Comparison of ENCODE assay signal across 7 mouse cellular contexts in genomic region chr1:120357371-120358274, GRCm38 (mm10). TPM values are rescaled to one million over a fixed set of nuclear protein-coding genes. Genes with fewer than 3 reads are reported as not detected.
DNase-seq lines count a peak whose midpoint lies in the region; ATAC-seq and TF ChIP-seq lines count a peak whose summit lies in the region.

No protein-coding gene starts in this region.

- DNase-seq in adrenal gland, adult 8-10 months, result peak; percentile 35
- DNase-seq in cerebellum, postnatal 25 days, result peak; percentile 23 to 33
- DNase-seq in heart, adult 2 months, result peak; percentile 32 to 43
- no peak for DNase-seq in limb, embryonic 14.5 days (ENCODE audit: low spot score)

- TF ChIP-seq EP300 in heart, adult 2 months (IDR thresholded peaks at IDR 0.05; ENCODE audit: insufficient read depth, low read depth, low read length), result no peak

- H3K79me2 ChIP-seq in heart, adult 2 months (replicated peaks; ENCODE audit: control insufficient read depth, insufficient read depth, low read length), result no peaks in the 10 kb centered on the region

- intact Hi-C loops in heart, adult 2 months (cut with DNase I), result no loop called here

- WGBS in heart, adult 2 months, result 10% methylated on average over 16 of the region's 16 CpGs
- WGBS in kidney, embryonic 15.5 days, result 16% methylated on average over 16 of the region's 16 CpGs
- 16% methylated on average over 16 of the region's 16 CpGs for WGBS in limb, embryonic 14.5 days
- 8% methylated on average over 16 of the region's 16 CpGs for WGBS in neural tube, embryonic 12.5 days

- peak; percentile 71; the same call in 1 of the 2 replicates for ATAC-seq in kidney, embryonic 15.5 days (replicated peaks; ENCODE audit: low FRiP score)
- 0 out of 2 replicates have a peak, but pooled peaks have one; percentile 26 for ATAC-seq in limb, embryonic 14.5 days (ENCODE audit: low FRiP score, low read depth)
- ATAC-seq in neural tube, embryonic 12.5 days (ENCODE audit: low FRiP score, low read depth), result peak; percentile 89
- ATAC-seq in megakaryocyte, adult 5-6 weeks (ENCODE audit: poor library complexity, severe bottlenecking), result no peak

- no peak for TF ChIP-seq CTCF in heart, adult 2 months (IDR thresholded peaks at IDR 0.05)

- H3K27me3 ChIP-seq in heart, adult 2 months (ENCODE audit: control insufficient read depth, insufficient read depth, low read length), result no peaks in the 10 kb centered on the region
- H3K27me3 ChIP-seq in kidney, embryonic 15.5 days, result no peaks in the 10 kb centered on the region
- no peaks in the 10 kb centered on the region for H3K27me3 ChIP-seq in limb, embryonic 14.5 days (ENCODE audit: control insufficient read depth, insufficient read depth, low read length)
- peaks cover 29% of the 10 kb centered on the region for H3K27me3 ChIP-seq in neural tube, embryonic 12.5 days (replicated peaks)

- H3K4me3 ChIP-seq in heart, adult 2 months, result no peak overlapping the region; the same call in 1 of the 2 replicates
- H3K4me3 ChIP-seq in kidney, embryonic 15.5 days (replicated peaks), result peak overlapping the region; percentile 9; the same call in 1 of the 2 replicates
- no peak overlapping the region for H3K4me3 ChIP-seq in limb, embryonic 14.5 days (replicated peaks; ENCODE audit: low read length)
- no peak overlapping the region for H3K4me3 ChIP-seq in neural tube, embryonic 12.5 days

- peak overlapping the region; percentile 45 for H3K4me2 ChIP-seq in kidney, embryonic 15.5 days
- H3K4me2 ChIP-seq in limb, embryonic 14.5 days (replicated peaks; ENCODE audit: low read depth, low read length, severe bottlenecking), result 0 out of 2 replicates have a peak overlapping the region, but pooled peaks have one; percentile 15
- H3K4me2 ChIP-seq in neural tube, embryonic 12.5 days (replicated peaks), result peak overlapping the region; percentile 25; the same call in 1 of the 2 replicates

- no peaks in the 10 kb centered on the region; the same call in 1 of the 2 replicates for H3K4me1 ChIP-seq in heart, adult 2 months (ENCODE audit: control insufficient read depth, insufficient read depth, low read length)
- H3K4me1 ChIP-seq in kidney, embryonic 15.5 days, result no peaks in the 10 kb centered on the region; the same call in 1 of the 2 replicates
- H3K4me1 ChIP-seq in limb, embryonic 14.5 days (ENCODE audit: control insufficient read depth, insufficient read depth, low read length), result peaks cover 3% of the 10 kb centered on the region; the same call in 1 of the 2 replicates
- H3K4me1 ChIP-seq in neural tube, embryonic 12.5 days, result peaks cover 7% of the 10 kb centered on the region; the same call in 1 of the 2 replicates

- H3K9me3 ChIP-seq in kidney, embryonic 15.5 days (replicated peaks), result no peaks in the 10 kb centered on the region
- no peaks in the 10 kb centered on the region for H3K9me3 ChIP-seq in limb, embryonic 14.5 days (ENCODE audit: control insufficient read depth, low read length)
- H3K9me3 ChIP-seq in neural tube, embryonic 12.5 days, result 0 out of 2 replicates have a peak, but pooled peaks cover 4% of the 10 kb centered on the region

- no peak for TF ChIP-seq POLR2A in heart, adult 2 months (IDR thresholded peaks at IDR 0.05; ENCODE audit: insufficient read depth, low read depth, low read length)
- TF ChIP-seq POLR2A in limb, embryonic 14.5 days (IDR thresholded peaks at IDR 0.05; ENCODE audit: borderline replicate concordance, extremely low read depth, insufficient read depth, insufficient read length), result no peak

- H3K9ac ChIP-seq in heart, adult 2 months (ENCODE audit: low read depth, low read length), result 0 out of 2 replicates have a peak overlapping the region, but pooled peaks have one; percentile 38
- H3K9ac ChIP-seq in kidney, embryonic 15.5 days, result no peak overlapping the region
- no peak overlapping the region for H3K9ac ChIP-seq in limb, embryonic 14.5 days (ENCODE audit: low read depth, low read length, severe bottlenecking)
- H3K9ac ChIP-seq in neural tube, embryonic 12.5 days, result no peak overlapping the region

- H3K36me3 ChIP-seq in heart, adult 2 months (ENCODE audit: control insufficient read depth, insufficient read depth, low read length), result no peaks in the 10 kb centered on the region
- H3K36me3 ChIP-seq in kidney, embryonic 15.5 days, result no peaks in the 10 kb centered on the region
- H3K36me3 ChIP-seq in limb, embryonic 14.5 days (ENCODE audit: control insufficient read depth, insufficient read depth, low read length), result no peaks in the 10 kb centered on the region
- no peaks in the 10 kb centered on the region for H3K36me3 ChIP-seq in neural tube, embryonic 12.5 days

- H3K27ac ChIP-seq in heart, adult 2 months, result peak overlapping the region; percentile 37
- no peak overlapping the region for H3K27ac ChIP-seq in kidney, embryonic 15.5 days
- H3K27ac ChIP-seq in limb, embryonic 14.5 days (replicated peaks; ENCODE audit: low read depth, low read length), result no peak overlapping the region
- no peak overlapping the region for H3K27ac ChIP-seq in neural tube, embryonic 12.5 days

RNA-seq across cellular contexts. Expression of gene C1ql2, which starts 17.2 kb away (rescaled TPM):
- not detected for total RNA-seq in adrenal gland, adult 8-10 months (2022)
- not detected for total RNA-seq in heart, adult 2 months (2021)
- not detected in 2 replicates for polyA plus RNA-seq in heart, adult 2 months (2012; rRNA removed)
- 0.18 TPM in 1 of 2 replicates, not detected in the other for polyA plus RNA-seq in kidney, embryonic 15.5 days (2015; fragmentation: Nextera tagmentation; extraction: Ambion mirVana)
- polyA plus RNA-seq in limb, embryonic 14.5 days (2012; rRNA removed), result 0.03 and 0.05 TPM in 2 replicates
- not detected in 2 replicates for polyA plus RNA-seq in limb, embryonic 14.5 days (2014; fragmentation: Nextera tagmentation; extraction: Ambion mirVana)
- 0.19 and 0.42 TPM in 2 replicates for polyA plus RNA-seq in neural tube, embryonic 12.5 days (2016; fragmentation: Nextera tagmentation; extraction: Ambion mirVana)
- not detected in 2 replicates for total RNA-seq in megakaryocyte, adult 5-6 weeks (2015)
- total RNA-seq in megakaryocyte, adult 5-6 weeks (2017), result not detected in 2 replicates
